Comparison of ENCODE assay signal across 8 mouse cellular contexts in genomic region chr5:108000776-108001548, GRCm38 (mm10). TPM values are rescaled to one million over a fixed set of nuclear protein-coding genes. Genes with fewer than 3 reads are reported as not detected.
DNase-seq lines count a peak whose midpoint lies in the region; ATAC-seq and TF ChIP-seq lines count a peak whose summit lies in the region.

No protein-coding gene starts in this region.

- no peaks in the 10 kb centered on the region for H3K36me3 ChIP-seq in kidney, adult 2 months (ENCODE audit: control insufficient read depth, insufficient read depth, low read length)
- no peaks in the 10 kb centered on the region for H3K36me3 ChIP-seq in limb, embryonic 13.5 days
- H3K36me3 ChIP-seq in midbrain, embryonic 14.5 days (ENCODE audit: control insufficient read depth, insufficient read depth, low read length): no peaks in the 10 kb centered on the region

- peak overlapping the region; percentile 59 for H3K4me2 ChIP-seq in limb, embryonic 13.5 days (replicated peaks)
- peak overlapping the region; percentile 51 for H3K4me2 ChIP-seq in midbrain, embryonic 14.5 days (ENCODE audit: low read length)

- peak overlapping the region; percentile 64 for H3K9ac ChIP-seq in limb, embryonic 13.5 days
- peak overlapping the region; percentile 65 for H3K9ac ChIP-seq in midbrain, embryonic 14.5 days (replicated peaks; ENCODE audit: low read length)

- peak overlapping the region; percentile 99 for H3K4me3 ChIP-seq in kidney, adult 2 months (ENCODE audit: insufficient read depth, low read depth, low read length)
- H3K4me3 ChIP-seq in limb, embryonic 13.5 days: peak overlapping the region; percentile 58
- peak overlapping the region; percentile 54 for H3K4me3 ChIP-seq in midbrain, embryonic 14.5 days (replicated peaks; ENCODE audit: low read depth, low read length)

- no peak for TF ChIP-seq CTCF in kidney, adult 2 months (conservative IDR thresholded peaks at IDR 0.05; ENCODE audit: insufficient read depth, insufficient read length, low read depth, low read length)

- peak; percentile 71 for ATAC-seq in limb, embryonic 13.5 days (ENCODE audit: low FRiP score, low read depth)
- ATAC-seq in midbrain, embryonic 14.5 days (ENCODE audit: low FRiP score, low TSS enrichment): peak; percentile 53; the same call in 1 of the 2 replicates

- H3K4me1 ChIP-seq in kidney, adult 2 months (ENCODE audit: control insufficient read depth, insufficient read depth, low read length): no peaks in the 10 kb centered on the region
- H3K4me1 ChIP-seq in limb, embryonic 13.5 days: no peaks in the 10 kb centered on the region
- no peaks in the 10 kb centered on the region for H3K4me1 ChIP-seq in midbrain, embryonic 14.5 days (ENCODE audit: control insufficient read depth, insufficient read depth, low read length)

- TF ChIP-seq POLR2A in kidney, adult 2 months (IDR thresholded peaks at IDR 0.05; ENCODE audit: low read depth, low read length): no peak

- 13% methylated on average over 20 of the region's 20 CpGs for WGBS in kidney, adult 2 months
- 15% methylated on average over 20 of the region's 20 CpGs for WGBS in limb, embryonic 13.5 days
- whole genome bisulfite sequencing in midbrain, embryonic 14.5 days: 19% methylated on average over 20 of the region's 20 CpGs

- peak overlapping the region; percentile 85 for H3K27ac ChIP-seq in kidney, adult 2 months (ENCODE audit: insufficient read depth, low read depth, low read length)
- peak overlapping the region; percentile 55; the same call in 1 of the 2 replicates for H3K27ac ChIP-seq in limb, embryonic 13.5 days
- peak overlapping the region; percentile 74; the same call in 1 of the 2 replicates for H3K27ac ChIP-seq in midbrain, embryonic 14.5 days (replicated peaks; ENCODE audit: low read depth, low read length)

- no peaks in the 10 kb centered on the region for H3K9me3 ChIP-seq in limb, embryonic 13.5 days
- no peaks in the 10 kb centered on the region for H3K9me3 ChIP-seq in midbrain, embryonic 14.5 days (ENCODE audit: control insufficient read depth, low read length)

- H3K27me3 ChIP-seq in kidney, adult 2 months (replicated peaks; ENCODE audit: control insufficient read depth, insufficient read depth, low read length): no peaks in the 10 kb centered on the region
- H3K27me3 ChIP-seq in limb, embryonic 13.5 days: no peaks in the 10 kb centered on the region
- no peaks in the 10 kb centered on the region for H3K27me3 ChIP-seq in midbrain, embryonic 14.5 days (ENCODE audit: control insufficient read depth, insufficient read depth, low read length)

- peak; percentile 49 for DNase-seq in urinary bladder, postnatal 14 days (ENCODE audit: low spot score)
- DNase-seq in urinary bladder, postnatal 4 days (ENCODE audit: low spot score in 2 of 2): no peak
- DNase-seq in embryo, embryonic 11 days: peak; percentile 84
- peak; percentile 70 to 79 for DNase-seq in heart, adult 18-20 months
- peak; percentile 71 for DNase-seq in kidney, adult 2 months
- peak; percentile 83 for DNase-seq in midbrain, embryonic 14.5 days
- peak; percentile 40 to 78 for DNase-seq in spleen, postnatal 10 days (ENCODE audit: low spot score in 2 of 2)

RNA-seq across cellular contexts. Expression of gene Fam69a, which starts 14.1 kb away (rescaled TPM):
- 10 to 100 TPM; 11.7 to 12.5 TPM for total RNA-seq in heart, adult 18-20 months (2021)
- 4.4 and 7.0 TPM in 2 replicates for polyA plus RNA-seq in kidney, adult 2 months (2012; rRNA removed)
- 30.9 and 31.7 TPM in 2 replicates for polyA plus RNA-seq in limb, embryonic 13.5 days (2015; fragmentation: Nextera tagmentation; extraction: Ambion mirVana)
- 48.5 and 53.9 TPM in 2 replicates for polyA plus RNA-seq in midbrain, embryonic 14.5 days (2014; fragmentation: Nextera tagmentation; extraction: Ambion mirVana)

Comparison
In these comparisons a context has a peak if more than half of its experiments do, and no peak if none do; other contexts are left out.
1. DNase-seq: peak in urinary bladder, postnatal 14 days (single experiment), embryo, embryonic 11 days (single experiment), heart, adult 18-20 months (2 of 2), kidney, adult 2 months (single experiment), midbrain, embryonic 14.5 days (single experiment) and spleen, postnatal 10 days (2 of 2); none in urinary bladder, postnatal 4 days (0 of 2).
2. Peak in every context shown above with its lines, with median percentiles within 50 percentile points of each other: H3K27ac ChIP-seq and H3K4me3 ChIP-seq.